Mouse (Mus musculus): ENCODE results near the gene Prkcb. TPM values are rescaled to one million over a fixed set of nuclear protein-coding genes. Genes with fewer than 3 reads are reported as not detected.

Gene Prkcb
- total RNA-seq, 2 experiments from 2014 or later, result 3.2 to 3.7 TPM

- DNase-seq (ENCODE audit: low spot score), result no peak
- intact Hi-C loops (cut with DNase I), result no loop called here
Measured at GRCm38 (mm10) chr7:122315720-122316331, 27.3 kb downstream of the Prkcb start.

GRCm38 (mm10) chr7:122316681-122317080 lies 28.1 kb downstream of the Prkcb start:
- intact Hi-C loops (cut with DNase I), result no loop called here
- DNase-seq (ENCODE audit: low spot score), result no peak

GRCm38 (mm10) chr7:122317485-122317884 lies 28.9 kb downstream of the Prkcb start:
- no peak for DNase-seq (ENCODE audit: low spot score)
- intact Hi-C loops (cut with DNase I), result no loop called here

GRCm38 (mm10) chr7:122319566-122319965 lies 31.0 kb downstream of the Prkcb start:
- DNase-seq (ENCODE audit: low spot score), result no peak
- intact Hi-C loops (cut with DNase I), result no loop called here

DNA sequence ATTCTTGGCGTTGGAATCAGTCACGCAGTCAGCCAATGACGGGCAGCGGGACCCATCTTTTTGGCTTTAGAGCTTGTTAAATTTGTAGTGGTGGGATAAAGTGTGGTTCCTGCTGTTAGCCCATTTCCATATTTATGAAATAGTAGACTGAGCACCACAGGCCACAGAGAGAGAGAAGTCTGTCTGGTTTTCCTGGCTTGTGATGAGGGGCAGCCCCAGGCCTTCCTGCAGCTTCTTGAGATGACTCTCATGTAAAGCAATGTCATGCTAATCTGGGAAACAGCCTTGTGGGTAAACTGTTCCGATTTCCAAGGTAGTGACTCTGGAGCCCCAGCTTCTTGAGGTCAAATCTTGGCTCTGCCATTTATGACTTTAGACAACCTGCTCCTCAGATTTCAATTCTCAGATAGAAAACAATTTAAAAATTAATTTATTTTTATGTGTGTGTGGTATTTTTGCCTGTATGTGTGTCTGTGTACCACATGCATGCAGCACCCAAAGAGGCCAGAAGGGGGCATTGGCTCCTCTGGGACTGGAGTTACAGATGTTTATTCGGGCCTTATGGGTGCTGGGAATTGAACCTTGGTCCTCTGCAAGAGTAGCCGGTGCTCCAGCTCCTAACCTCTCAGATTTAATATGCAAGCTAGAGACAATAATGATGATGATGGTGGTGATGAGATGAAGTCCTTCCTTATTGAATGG lies 32.4 kb downstream of the Prkcb start:
- intact Hi-C loops (cut with DNase I), result no loop called here
- no peak for DNase-seq (ENCODE audit: low spot score)

- intact Hi-C loops (cut with DNase I), result no loop called here
- no peak for DNase-seq (ENCODE audit: low spot score)
Measured at GRCm38 (mm10) chr7:122322038-122322690, 33.6 kb downstream of the Prkcb start.

DNA sequence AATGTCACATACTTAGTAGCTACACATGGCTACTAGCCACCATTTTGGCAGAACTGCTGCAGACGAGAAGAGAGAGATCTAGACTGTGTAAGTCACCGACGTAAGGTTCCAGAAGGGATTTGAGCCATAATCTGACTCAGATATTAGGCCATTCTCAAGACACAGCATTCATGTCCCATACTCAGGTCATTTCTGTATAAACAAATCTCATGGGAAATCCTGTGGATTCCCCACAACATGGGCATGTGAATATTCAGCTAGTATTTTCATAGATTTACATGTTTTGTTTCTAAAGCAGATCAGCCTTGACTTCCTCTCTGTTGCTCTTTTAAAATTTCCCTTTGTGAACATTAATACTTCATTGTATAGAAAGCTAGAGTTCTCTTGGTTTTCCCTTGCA lies 39.4 kb downstream of the Prkcb start:
- no peak for DNase-seq (ENCODE audit: low spot score)
- intact Hi-C loops (cut with DNase I), result no loop called here

GRCm38 (mm10) chr7:122328466-122328865 lies 39.9 kb downstream of the Prkcb start:
- intact Hi-C loops (cut with DNase I), result no loop called here
- no peak for DNase-seq (ENCODE audit: low spot score)

DNA sequence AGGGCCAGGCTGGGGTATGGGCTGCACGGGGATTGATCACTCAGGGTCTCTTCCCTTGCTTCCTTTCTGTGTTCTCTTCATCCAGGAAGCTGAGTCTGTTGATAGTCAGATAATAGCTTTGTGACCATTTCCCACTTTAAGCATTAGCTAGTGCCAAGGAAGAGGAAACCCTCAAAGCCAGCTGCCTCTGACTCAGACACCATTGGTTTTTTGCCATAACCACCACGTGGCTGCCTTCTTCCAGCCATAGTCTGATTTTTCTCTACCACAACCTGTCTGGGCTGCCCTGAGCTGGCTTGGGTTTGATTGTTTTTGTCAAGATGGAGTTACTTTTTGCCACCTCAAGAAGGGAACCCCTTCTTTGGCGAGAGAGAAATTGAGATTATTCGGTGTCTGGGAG lies 41.0 kb downstream of the Prkcb start:
- intact Hi-C loops (cut with DNase I), result no loop called here

GRCm38 (mm10) chr7:122333686-122334085 lies 45.1 kb downstream of the Prkcb start:
- intact Hi-C loops (cut with DNase I), result no loop called here
- no peak for DNase-seq (ENCODE audit: low spot score)

More for the DNA sequence above, 41.0 kb downstream of the Prkcb start:
- DNase-seq (ENCODE audit: low spot score), result no peak

DNA sequence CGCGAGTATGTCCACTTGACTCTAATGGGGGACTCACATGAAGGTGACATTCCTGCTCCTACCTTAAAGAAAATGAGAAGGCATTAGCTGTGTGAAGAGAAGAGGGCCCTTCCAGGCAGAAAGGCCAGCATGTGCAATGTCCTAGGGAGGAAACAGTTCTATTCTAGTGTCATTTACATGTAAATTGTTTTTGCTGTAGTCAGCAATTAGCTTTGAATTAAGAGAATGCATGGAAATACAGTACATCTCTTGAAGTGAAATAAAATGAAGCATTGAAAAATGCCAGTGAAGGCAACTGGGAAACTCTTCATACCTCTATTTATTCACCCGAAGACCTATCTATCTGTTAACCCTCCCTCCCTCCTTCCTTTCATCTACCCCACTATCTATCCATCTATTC lies 48.8 kb downstream of the Prkcb start:
- DNase-seq (ENCODE audit: low spot score), result no peak
- intact Hi-C loops (cut with DNase I), result no loop called here

GRCm38 (mm10) chr7:122338055-122338454 lies 49.5 kb downstream of the Prkcb start:
- no peak for DNase-seq (ENCODE audit: low spot score)
- intact Hi-C loops (cut with DNase I), result no loop called here

- intact Hi-C loops (cut with DNase I), result no loop called here
Measured at GRCm38 (mm10) chr7:122339476-122339875, 50.9 kb downstream of the Prkcb start.

GRCm38 (mm10) chr7:122341813-122342212 lies 53.3 kb downstream of the Prkcb start:
- DNase-seq (ENCODE audit: low spot score), result no peak
- intact Hi-C loops (cut with DNase I), result no loop called here

More at GRCm38 (mm10) chr7:122339476-122339875, 50.9 kb downstream of the Prkcb start:
- DNase-seq (ENCODE audit: low spot score), result no peak

DNA sequence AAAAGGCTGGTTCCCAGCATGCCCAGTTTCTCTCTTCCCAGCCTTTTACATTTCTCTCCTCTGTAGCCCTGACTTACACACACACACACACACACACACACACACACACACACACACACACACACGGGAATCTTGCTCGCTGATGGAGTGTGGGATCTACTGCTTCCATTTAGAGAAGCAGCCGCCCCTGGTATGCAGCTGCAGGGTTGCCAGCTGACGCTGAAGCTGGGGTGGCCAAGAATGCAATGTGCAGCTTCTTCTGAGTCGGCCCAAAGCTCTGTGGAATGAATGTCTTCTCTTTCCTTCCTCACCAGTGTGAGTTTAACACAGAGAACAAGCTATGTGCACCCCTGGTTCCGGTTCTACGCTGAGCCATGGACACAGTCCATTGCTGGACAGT lies 56.1 kb downstream of the Prkcb start:
- intact Hi-C loops (cut with DNase I), result no loop called here
- DNase-seq (ENCODE audit: low spot score), result no peak

- intact Hi-C loops (cut with DNase I), result no loop called here
- no peak for DNase-seq (ENCODE audit: low spot score)
Measured at GRCm38 (mm10) chr7:122346251-122347242, 58.0 kb downstream of the Prkcb start.

GRCm38 (mm10) chr7:122347433-122347832 lies 58.9 kb downstream of the Prkcb start:
- intact Hi-C loops (cut with DNase I), result no loop called here
- DNase-seq (ENCODE audit: low spot score), result no peak

DNA sequence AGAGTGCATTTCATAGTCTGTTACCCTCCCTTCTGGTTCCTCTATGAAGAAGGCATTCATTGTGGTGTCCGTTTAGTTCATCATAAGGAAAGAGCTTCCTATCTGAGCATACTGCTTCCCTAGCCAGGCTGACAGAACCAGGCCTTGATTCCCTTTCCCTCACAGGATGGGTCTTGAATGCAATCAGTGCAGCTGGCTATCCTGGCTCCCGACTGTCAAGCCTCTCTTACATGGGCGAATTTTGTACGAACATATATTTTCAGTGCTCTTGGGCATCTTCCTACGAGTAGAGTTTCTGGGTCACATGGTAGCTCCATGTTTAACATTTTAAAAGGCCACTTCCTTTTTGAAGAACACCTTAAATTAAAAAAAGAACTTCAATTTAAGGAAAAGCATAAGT lies 61.4 kb downstream of the Prkcb start:
- intact Hi-C loops (cut with DNase I), result no loop called here
- no peak for DNase-seq (ENCODE audit: low spot score)

GRCm38 (mm10) chr7:122350741-122351140 lies 62.2 kb downstream of the Prkcb start:
- intact Hi-C loops (cut with DNase I), result no loop called here
- no peak for DNase-seq (ENCODE audit: low spot score)

DNA sequence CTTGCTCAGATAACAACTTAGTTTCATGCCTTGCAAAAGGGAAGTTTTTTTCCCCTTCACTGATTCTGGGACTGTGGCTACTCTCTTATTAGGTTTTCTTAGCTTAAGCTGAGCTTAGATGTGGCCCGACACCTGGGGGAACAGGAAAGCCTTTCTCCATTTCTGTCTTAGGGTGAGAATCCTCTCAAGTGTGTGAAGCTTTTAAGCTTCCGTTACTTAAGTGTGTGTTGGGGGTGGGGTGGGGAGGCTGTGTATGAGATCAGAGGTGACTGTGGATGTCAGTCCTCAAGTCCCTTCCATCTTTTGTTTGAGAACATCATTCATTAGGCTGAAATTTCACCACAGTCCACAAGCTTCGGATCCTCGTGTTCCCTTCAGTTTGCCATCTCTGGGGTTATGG lies 63.3 kb downstream of the Prkcb start:
- intact Hi-C loops (cut with DNase I), result no loop called here
- no peak for DNase-seq (ENCODE audit: low spot score)
